Mouse (Mus musculus) forebrain, embryonic 11.5 days (tissue): ENCODE results near the gene Gm13696. TPM values are rescaled to one million over a fixed set of nuclear protein-coding genes. Genes with fewer than 3 reads are reported as not detected.
"Not testable (repeated sequence)": the region's sequence is repeated elsewhere in the genome, so short reads cannot be mapped to it uniquely, and the experiment has no call there.

Experiments used
- ATAC-seq: fragments of 200-750 bp; cut with Nextera tagmentation; replicated peaks from 2 replicates; pipeline ENCODE4 v1.8.0; 2017; ENCODE audit warnings: moderate TSS enrichment; ENCODE audit not compliant: low FRiP score
- DNase-seq: peaks from one replicate; pipeline ENCODE4 v3.0.0-alpha.2; 2017; ENCODE audit warnings: low spot score
- H3K27ac ChIP-seq: fragments of 300-500 bp; sonication (generic); 2 replicates; pipeline ENCODE4 v1.5.1; 2014; ENCODE audit warnings: low read depth, low read length
- H3K27me3 ChIP-seq: fragments of 300-500 bp; sonication (generic); 2 replicates; pipeline ENCODE4 v1.6.1; 2014; ENCODE audit warnings: mild to moderate bottlenecking, low read length, mixed read lengths; ENCODE audit not compliant: control insufficient read depth, insufficient read depth
- H3K36me3 ChIP-seq: fragments of 300-500 bp; sonication (generic); 2 replicates; pipeline ENCODE4 v1.6.1; 2014; ENCODE audit warnings: mild to moderate bottlenecking, low read length, moderate library complexity, mixed read lengths; ENCODE audit not compliant: control insufficient read depth, insufficient read depth
- H3K4me1 ChIP-seq: fragments of 300-500 bp; sonication (generic); replicated peaks from 2 replicates; pipeline ENCODE4 v1.6.1; 2014; ENCODE audit warnings: low read length, mixed read lengths; ENCODE audit not compliant: control insufficient read depth, insufficient read depth
- H3K4me2 ChIP-seq: fragments of 300-500 bp; sonication (generic); 2 replicates; pipeline ENCODE4 v1.6.1; 2014; ENCODE audit warnings: low read depth, mild to moderate bottlenecking, low read length, moderate library complexity, mixed read lengths; ENCODE audit not compliant: severe bottlenecking
- H3K4me3 ChIP-seq: fragments of 300-500 bp; sonication (generic); 2 replicates; pipeline ENCODE4 v1.5.1; 2014; ENCODE audit warnings: low read depth, low read length
- H3K9ac ChIP-seq: fragments of 300-500 bp; sonication (generic); 2 replicates; pipeline ENCODE4 v1.6.1; 2014; ENCODE audit warnings: low read length
- H3K9me3 ChIP-seq: fragments of 300-500 bp; sonication (generic); 2 replicates; pipeline ENCODE4 v1.6.1; 2016; ENCODE audit warnings: low read length, mixed read lengths; ENCODE audit not compliant: control insufficient read depth
- WGBS: fragments of 180-500 bp; shearing (Covaris S2); extraction: QIAGEN DNeasy Blood & Tissue Kit; methylation state at CpG from one replicate; pipeline ENCODE4 v1.1.7; 2014; 5-methylcytosine and 5-hydroxymethylcytosine counted together
- polyA plus RNA-seq: library from polyadenylated mRNA; unstranded; fragments of >200 nt; fragmentation: Nextera tagmentation; extraction: Ambion mirVana; gene quantifications from 2 replicates; pipeline ENCODE4 v1.2.1, GENCODE M21; 2014

Gm13696 gene
- polyA plus RNA-seq, result not detected in 2 replicates

GRCm38 (mm10) chr2:83972823-83973222, at the start of gene Gm13696:
Gene Gm13696 (plus strand): TSS chr2:83973123.
- no CpG with 5 or more reads among the region's 6 CpGs for WGBS
- H3K4me3 ChIP-seq, H3K36me3 ChIP-seq, H3K9ac ChIP-seq, H3K27me3 ChIP-seq, H3K27ac ChIP-seq, ATAC-seq, H3K4me1 ChIP-seq, H3K4me2 ChIP-seq, DNase-seq, H3K9me3 ChIP-seq: not testable (repeated sequence)

GRCm38 (mm10) chr2:83929478-83930088, 43.3 kb upstream of the Gm13696 start:
- no peak for DNase-seq
- 0 out of 2 replicates have a peak, but pooled peaks have one; percentile 24 for ATAC-seq
- H3K36me3 ChIP-seq, result no peaks in the 10 kb centered on the region
- no peak overlapping the region for H3K4me2 ChIP-seq
- no peak overlapping the region for H3K27ac ChIP-seq
- WGBS, result 39% methylated on average over 2 of the region's 2 CpGs
- H3K4me1 ChIP-seq, result no peaks in the 10 kb centered on the region
- no peaks in the 10 kb centered on the region for H3K27me3 ChIP-seq
- H3K9ac ChIP-seq, result no peak overlapping the region
- H3K4me3 ChIP-seq, result no peak overlapping the region
- no peaks in the 10 kb centered on the region for H3K9me3 ChIP-seq

GRCm38 (mm10) chr2:83940931-83941361, 32.0 kb upstream of the Gm13696 start, which contains the start of gene Zswim2:
Gene Zswim2 (minus strand): TSS chr2:83941228.
- Histone ChIP-seq H3K9me3 (no peaks in the 10 kb centered on the region), H3K9ac (peak within 1 kb of the TSS; percentile 33; the same call in 1 of the 2 replicates), H3K27me3 (no peaks in the 10 kb centered on the region), H3K36me3 (no peaks in the 10 kb centered on the region), H3K4me1 (no peaks in the 10 kb centered on the region), H3K4me2 (peak within 1 kb of the TSS; percentile 67), H3K27ac (no peak within 1 kb of the TSS), H3K4me3 (peak within 1 kb of the TSS; percentile 31; the same call in 1 of the 2 replicates)
- DNase-seq, result peak; percentile 84
- WGBS, result under 1% methylated on average over 20 of the region's 20 CpGs
- peak; percentile 98 for ATAC-seq

GRCm38 (mm10) chr2:83941378-83941777, 31.5 kb upstream of the Gm13696 start:
- no peaks in the 10 kb centered on the region for H3K4me1 ChIP-seq
- H3K36me3 ChIP-seq, result no peaks in the 10 kb centered on the region
- no peak overlapping the region for H3K9ac ChIP-seq
- ATAC-seq, result peak; percentile 58
- H3K27me3 ChIP-seq, result no peaks in the 10 kb centered on the region
- H3K27ac ChIP-seq, result no peak overlapping the region
- no peak overlapping the region; the same call in 1 of the 2 replicates for H3K4me3 ChIP-seq
- no peak for DNase-seq
- no peaks in the 10 kb centered on the region for H3K9me3 ChIP-seq
- peak overlapping the region; percentile 67; the same call in 1 of the 2 replicates for H3K4me2 ChIP-seq
- 46% methylated on average over 3 of the region's 3 CpGs for WGBS

GRCm38 (mm10) chr2:83941792-83942191, 31.1 kb upstream of the Gm13696 start:
- ATAC-seq, result no peak
- DNase-seq, result no peak
- WGBS, result 79% methylated on average over 4 of the region's 4 CpGs

GRCm38 (mm10) chr2:83955393-83955792, 17.5 kb upstream of the Gm13696 start, which contains the start of gene Gm13698:
Gene Gm13698 (plus strand): TSS chr2:83955693.
- ATAC-seq, result not testable (repeated sequence)

More at GRCm38 (mm10) chr2:83941792-83942191, 31.1 kb upstream of the Gm13696 start:
- no peak overlapping the region for H3K27ac ChIP-seq
- no peak overlapping the region for H3K9ac ChIP-seq
- H3K4me2 ChIP-seq, result no peak overlapping the region
- no peaks in the 10 kb centered on the region for H3K9me3 ChIP-seq
- no peaks in the 10 kb centered on the region for H3K4me1 ChIP-seq
- no peak overlapping the region for H3K4me3 ChIP-seq
- no peaks in the 10 kb centered on the region for H3K36me3 ChIP-seq
- H3K27me3 ChIP-seq, result no peaks in the 10 kb centered on the region

GRCm38 (mm10) chr2:83961203-83961602, 11.7 kb upstream of the Gm13696 start, which contains the start of gene Gm13693:
Gene Gm13693 (plus strand): TSS chr2:83961503.
- H3K9me3 ChIP-seq, H3K27me3 ChIP-seq, H3K36me3 ChIP-seq, ATAC-seq, H3K9ac ChIP-seq, H3K4me2 ChIP-seq, H3K4me1 ChIP-seq, H3K4me3 ChIP-seq, H3K27ac ChIP-seq, DNase-seq: not testable (repeated sequence)
- WGBS, result no CpG with 5 or more reads among the region's 6 CpGs

More at GRCm38 (mm10) chr2:83955393-83955792, 17.5 kb upstream of the Gm13696 start, which contains the start of gene Gm13698:
- not testable (repeated sequence) for H3K4me3 ChIP-seq, H3K27ac ChIP-seq, H3K36me3 ChIP-seq, H3K9ac ChIP-seq, H3K9me3 ChIP-seq, H3K4me2 ChIP-seq, H3K27me3 ChIP-seq, H3K4me1 ChIP-seq, DNase-seq
- WGBS, result no CpG with 5 or more reads among the region's 6 CpGs

- not testable (repeated sequence) for H3K36me3 ChIP-seq, H3K9me3 ChIP-seq, ATAC-seq, H3K27me3 ChIP-seq, H3K4me2 ChIP-seq, H3K27ac ChIP-seq, H3K4me1 ChIP-seq, DNase-seq, H3K4me3 ChIP-seq, H3K9ac ChIP-seq
- no CpG with 5 or more reads among the region's 6 CpGs for WGBS
Observed at GRCm38 (mm10) chr2:83967013-83967412, 5.9 kb upstream of the Gm13696 start, which contains the start of gene Gm13695. Gene Gm13695 (plus strand): TSS chr2:83967313.
